Mouse (Mus musculus) thymus, adult 2 months (tissue): ENCODE measurements around the gene Gm40460. TPM values are rescaled to one million over a fixed set of nuclear protein-coding genes. Genes with fewer than 3 reads are reported as not detected.
"Not testable (repeated sequence)": the region's sequence is repeated elsewhere in the genome, so short reads cannot be mapped to it uniquely, and the experiment has no call there.

Source experiments
- DNase-seq: peaks from one replicate; pipeline ENCODE4 v3.0.0; 2021
- H3K27ac ChIP-seq: fragments of 200-500 bp; 2 replicates; pipeline ENCODE4 v1.5.1; 2012; ENCODE audit warnings: low read length, control low read depth; ENCODE audit not compliant: control insufficient read depth, insufficient read depth
- H3K27me3 ChIP-seq: fragments of 200-500 bp; 2 replicates; pipeline ENCODE4 v1.6.1; 2012; ENCODE audit warnings: mild to moderate bottlenecking, low read length, moderate library complexity, mixed read lengths; ENCODE audit not compliant: control insufficient read depth, insufficient read depth
- H3K36me3 ChIP-seq: fragments of 200-500 bp; 2 replicates; pipeline ENCODE4 v1.6.1; 2012; ENCODE audit warnings: mild to moderate bottlenecking, low read length, moderate library complexity; ENCODE audit not compliant: control insufficient read depth, insufficient read depth
- H3K4me1 ChIP-seq: fragments of 200-500 bp; replicated peaks from 2 replicates; pipeline ENCODE4 v1.6.1; 2012; ENCODE audit warnings: low read length; ENCODE audit not compliant: control insufficient read depth, insufficient read depth
- H3K4me3 ChIP-seq: fragments of 200-500 bp; 2 replicates; pipeline ENCODE4 v1.5.1; 2012; ENCODE audit warnings: mild to moderate bottlenecking, low read length, control low read depth, moderate library complexity; ENCODE audit not compliant: control insufficient read depth, insufficient read depth
- CTCF ChIP-seq: fragments of 200-500 bp; IDR thresholded peaks from 2 replicates; pipeline ENCODE4 v1.5.1; 2012; ENCODE audit warnings: mild to moderate bottlenecking, control low read depth, low read length, moderate library complexity, borderline replicate concordance; ENCODE audit not compliant: control insufficient read depth, poor library complexity, insufficient read depth; ENCODE audit errors: extremely low read depth
- POLR2A ChIP-seq: fragments of 200-500 bp; IDR thresholded peaks from 2 replicates; pipeline ENCODE4 v1.6.1; 2012; ENCODE audit warnings: mild to moderate bottlenecking, low read length, control low read depth, moderate library complexity; ENCODE audit not compliant: control insufficient read depth, poor library complexity, insufficient read depth; ENCODE audit errors: extremely low read depth
- WGBS: fragments of 180-500 bp; shearing (Covaris S2); methylation state at CpG from one replicate; pipeline ENCODE4 v1.1.7; 2018; 5-methylcytosine and 5-hydroxymethylcytosine counted together
- polyA plus RNA-seq: library from polyadenylated mRNA; depleted of rRNA; stranded (reverse); fragments of >200 nt; gene quantifications from 2 replicates; pipeline ENCODE4 v1.2.3, GENCODE M21; 2012; rRNA removed

The Gm40460 gene
- polyA plus RNA-seq: 0.19 TPM in 1 of 2 replicates, not detected in the other

GRCm38 (mm10) chr7:142240978-142241377 is at the start of gene Gm40460:
Gene Gm40460 (minus strand): TSS chr7:142241078.
- TF ChIP-seq POLR2A (no peak), CTCF (no peak)
- H3K4me3 ChIP-seq: no peak within 1 kb of the TSS
- no peaks in the 10 kb centered on the region for H3K4me1 ChIP-seq
- no peak within 1 kb of the TSS for H3K27ac ChIP-seq
- H3K27me3 ChIP-seq: no peaks in the 10 kb centered on the region
- no peaks in the 10 kb centered on the region for H3K36me3 ChIP-seq
- WGBS: 51% methylated on average over 2 of the region's 2 CpGs
- no peak for DNase-seq

- not testable (repeated sequence) for H3K4me3 ChIP-seq, H3K4me1 ChIP-seq, H3K27ac ChIP-seq, H3K36me3 ChIP-seq, H3K27me3 ChIP-seq, DNase-seq
- WGBS: 90% methylated on average over 9 of the region's 9 CpGs
These were observed 45.2 kb upstream of the Gm40460 start for GRCm38 (mm10) chr7:142285910-142286612.

- H3K4me3 ChIP-seq: no peak overlapping the region
- H3K27ac ChIP-seq: no peak overlapping the region
- 0 out of 2 replicates have a peak, but pooled peaks cover 2% of the 10 kb centered on the region for H3K4me1 ChIP-seq
- H3K27me3 ChIP-seq: no peaks in the 10 kb centered on the region; the same call in 1 of the 2 replicates
- WGBS: 28% methylated on average over 23 of the region's 23 CpGs
- H3K36me3 ChIP-seq: no peaks in the 10 kb centered on the region
- TF ChIP-seq CTCF (no peak), POLR2A (no peak)
- DNase-seq: no peak
These were observed 44.4 kb upstream of the Gm40460 start for GRCm38 (mm10) chr7:142285130-142285835.

- 0 out of 2 replicates have a peak, but pooled peaks cover 2% of the 10 kb centered on the region for H3K4me1 ChIP-seq
- under 1% methylated on average over 19 of the region's 19 CpGs for WGBS
- H3K27ac ChIP-seq: no peak overlapping the region
- no peaks in the 10 kb centered on the region; the same call in 1 of the 2 replicates for H3K27me3 ChIP-seq
- DNase-seq: peak; percentile 89
- H3K4me3 ChIP-seq: peak overlapping the region; percentile 61
- no peaks in the 10 kb centered on the region for H3K36me3 ChIP-seq
- no peak for TF ChIP-seq POLR2A
- no peak for TF ChIP-seq CTCF
These were observed 43.8 kb upstream of the Gm40460 start for GRCm38 (mm10) chr7:142284615-142285080.

- H3K4me3 ChIP-seq: peak overlapping the region; percentile 61
- H3K27ac ChIP-seq: no peak overlapping the region
- TF ChIP-seq POLR2A (0 out of 2 replicates have a peak, but pooled peaks have one; percentile 25), CTCF (no peak; the same call in 1 of the 2 replicates)
- peak; percentile 55 for DNase-seq
- no peaks in the 10 kb centered on the region for H3K36me3 ChIP-seq
- 0 out of 2 replicates have a peak, but pooled peaks cover 2% of the 10 kb centered on the region for H3K4me1 ChIP-seq
- H3K27me3 ChIP-seq: no peaks in the 10 kb centered on the region; the same call in 1 of the 2 replicates
- WGBS: under 1% methylated on average over 38 of the region's 38 CpGs
These were observed 43.2 kb upstream of the Gm40460 start for GRCm38 (mm10) chr7:142284023-142284591.

- not testable (repeated sequence) for H3K27ac ChIP-seq, H3K36me3 ChIP-seq, DNase-seq, H3K27me3 ChIP-seq, H3K4me1 ChIP-seq, H3K4me3 ChIP-seq
- 93% methylated on average over 2 of the region's 2 CpGs for WGBS
These were observed 42.0 kb upstream of the Gm40460 start for GRCm38 (mm10) chr7:142282847-142283246.

GRCm38 (mm10) chr7:142279291-142279690 is 38.4 kb upstream of the Gm40460 start:
- H3K4me3 ChIP-seq, H3K4me1 ChIP-seq, H3K36me3 ChIP-seq, DNase-seq, H3K27ac ChIP-seq, H3K27me3 ChIP-seq: not testable (repeated sequence)
- WGBS: 88% methylated on average over 1 of the region's 1 CpGs
